Mouse (Mus musculus) heart, postnatal 0 days (tissue): ENCODE data around the gene Wdr91. TPM values are rescaled to one million over a fixed set of nuclear protein-coding genes. Genes with fewer than 3 reads are reported as not detected.

Experiments used
- ATAC-seq: fragments of 200-750 bp; cut with Nextera tagmentation; 2 replicates; pipeline ENCODE4 v1.8.0; 2017; ENCODE audit warnings: low read depth, moderate number of reproducible peaks, moderate library complexity; ENCODE audit not compliant: insufficient read depth
- DNase-seq: peaks from one replicate; pipeline ENCODE4 v3.0.0-alpha.2; 2016; ENCODE audit warnings: low spot score
- H3K27ac ChIP-seq: fragments of 300-500 bp; sonication (generic); 2 replicates; pipeline ENCODE4 v1.5.1; 2014; ENCODE audit warnings: low read depth, mild to moderate bottlenecking
- H3K27me3 ChIP-seq: fragments of 300-500 bp; sonication (generic); 2 replicates; pipeline ENCODE4 v1.6.1; 2014; ENCODE audit warnings: low read length, mixed read lengths; ENCODE audit not compliant: control insufficient read depth, insufficient read depth
- H3K36me3 ChIP-seq: fragments of 300-500 bp; sonication (generic); replicated peaks from 2 replicates; pipeline ENCODE4 v1.6.1; 2014; ENCODE audit warnings: low read length, mixed read lengths; ENCODE audit not compliant: control insufficient read depth, insufficient read depth
- H3K4me1 ChIP-seq: fragments of 300-500 bp; sonication (generic); 2 replicates; pipeline ENCODE4 v1.6.1; 2014; ENCODE audit warnings: antibody characterized with exemption; ENCODE audit not compliant: control insufficient read depth, insufficient read depth
- H3K4me2 ChIP-seq: fragments of 300-500 bp; sonication (generic); 2 replicates; pipeline ENCODE4 v1.6.1; 2014; ENCODE audit warnings: low read depth, mild to moderate bottlenecking, low read length, moderate library complexity
- H3K4me3 ChIP-seq: fragments of 300-500 bp; sonication (generic); 2 replicates; pipeline ENCODE4 v1.5.1; 2014; ENCODE audit warnings: low read depth, low read length
- H3K9ac ChIP-seq: fragments of 300-500 bp; sonication (generic); replicated peaks from 2 replicates; pipeline ENCODE4 v1.6.1; 2014; ENCODE audit warnings: low read depth, low read length, mixed read lengths
- H3K9me3 ChIP-seq: fragments of 300-500 bp; sonication (generic); replicated peaks from 2 replicates; pipeline ENCODE4 v1.6.1; 2016; ENCODE audit warnings: low read length; ENCODE audit not compliant: control insufficient read depth
- CTCF ChIP-seq: IDR thresholded peaks from 2 replicates; pipeline ENCODE4 v1.5.1; 2016; ENCODE audit warnings: antibody characterized with exemption, control low read depth, low read depth
- EP300 ChIP-seq: IDR thresholded peaks from 2 replicates; pipeline ENCODE4 v1.6.1; 2016; ENCODE audit warnings: antibody characterized with exemption, low read depth
- WGBS: fragments of 180-500 bp; shearing (Covaris S2); extraction: QIAGEN DNeasy Blood & Tissue Kit; methylation state at CpG from one replicate; pipeline ENCODE4 v1.1.7; 2014; 5-methylcytosine and 5-hydroxymethylcytosine counted together
- polyA plus RNA-seq: library from polyadenylated mRNA; unstranded; fragments of >200 nt; fragmentation: Nextera tagmentation; extraction: Ambion mirVana; gene quantifications from 2 replicates; pipeline ENCODE4 v1.2.1, GENCODE M21; 2015
- total RNA-seq: library from RNA; depleted of rRNA; stranded (reverse); fragments of >200 nt; gene quantifications from 2 replicates; pipeline ENCODE4 v1.2.3, GENCODE M21; 2014; ENCODE audit warnings: low replicate concordance

Wdr91 gene
- total and polyA plus RNA-seq, 2 experiments from 2014 or later, result 8.6 to 25.2 TPM

DNA sequence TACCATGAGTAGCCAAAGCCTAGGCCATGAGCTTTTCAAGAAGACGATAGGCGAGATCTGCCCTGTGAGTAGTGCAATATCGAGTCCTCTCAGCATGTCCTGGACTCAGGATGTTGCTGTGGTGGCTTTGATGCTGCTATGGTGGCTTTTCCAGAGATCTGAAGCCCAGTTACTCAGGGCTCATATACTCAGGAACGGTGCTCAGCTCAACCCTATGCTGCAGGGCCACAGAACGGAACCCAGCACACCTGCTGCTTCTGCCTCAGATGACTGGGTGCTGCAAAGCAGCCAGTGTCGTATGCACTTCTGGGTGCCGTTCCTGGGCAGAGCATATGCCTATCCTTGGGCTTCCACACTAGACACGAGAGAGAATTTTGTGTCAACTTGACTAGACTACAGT, 28.8 kb upstream of the Wdr91 start:
- Histone ChIP-seq H3K27me3 (no peaks in the 10 kb centered on the region), H3K4me3 (no peak overlapping the region), H3K27ac (no peak overlapping the region), H3K9ac (no peak overlapping the region), H3K36me3 (no peaks in the 10 kb centered on the region), H3K9me3 (no peaks in the 10 kb centered on the region), H3K4me1 (no peaks in the 10 kb centered on the region), H3K4me2 (no peak overlapping the region)
- ATAC-seq, result no peak
- no peak for DNase-seq
- 80% methylated on average over 8 of the region's 8 CpGs for WGBS
- TF ChIP-seq CTCF (no peak), EP300 (no peak)

DNA sequence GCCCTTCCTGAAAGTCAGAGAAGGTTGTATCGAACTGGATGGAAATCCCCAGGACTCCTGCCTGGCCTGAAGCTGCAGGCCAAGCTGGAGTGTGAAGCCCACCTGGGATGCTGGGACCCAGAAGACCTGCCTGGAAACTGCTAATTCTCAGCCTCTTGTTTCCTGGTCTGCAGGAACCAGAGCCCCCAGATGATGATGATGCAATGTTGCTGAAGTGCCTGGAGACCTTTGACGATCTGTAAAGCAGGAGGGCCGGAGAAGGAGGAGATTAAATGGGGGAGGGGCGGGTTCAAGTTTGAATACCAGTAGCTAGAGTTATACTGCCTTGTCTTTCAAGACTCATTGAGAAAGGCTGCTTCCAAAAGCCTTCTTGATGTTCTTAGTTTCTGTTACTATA, 28.3 kb upstream of the Wdr91 start:
- H3K27me3 ChIP-seq, result no peaks in the 10 kb centered on the region
- no peak for TF ChIP-seq EP300
- TF ChIP-seq CTCF, result no peak
- DNase-seq, result no peak
- no peak overlapping the region for H3K9ac ChIP-seq
- no peak overlapping the region for H3K4me3 ChIP-seq
- H3K4me2 ChIP-seq, result no peak overlapping the region
- H3K27ac ChIP-seq, result peak overlapping the region; percentile 38; the same call in 1 of the 2 replicates
- H3K36me3 ChIP-seq, result no peaks in the 10 kb centered on the region
- 24% methylated on average over 4 of the region's 4 CpGs for WGBS
- no peaks in the 10 kb centered on the region for H3K9me3 ChIP-seq
- ATAC-seq, result no peak
- H3K4me1 ChIP-seq, result no peaks in the 10 kb centered on the region

DNA sequence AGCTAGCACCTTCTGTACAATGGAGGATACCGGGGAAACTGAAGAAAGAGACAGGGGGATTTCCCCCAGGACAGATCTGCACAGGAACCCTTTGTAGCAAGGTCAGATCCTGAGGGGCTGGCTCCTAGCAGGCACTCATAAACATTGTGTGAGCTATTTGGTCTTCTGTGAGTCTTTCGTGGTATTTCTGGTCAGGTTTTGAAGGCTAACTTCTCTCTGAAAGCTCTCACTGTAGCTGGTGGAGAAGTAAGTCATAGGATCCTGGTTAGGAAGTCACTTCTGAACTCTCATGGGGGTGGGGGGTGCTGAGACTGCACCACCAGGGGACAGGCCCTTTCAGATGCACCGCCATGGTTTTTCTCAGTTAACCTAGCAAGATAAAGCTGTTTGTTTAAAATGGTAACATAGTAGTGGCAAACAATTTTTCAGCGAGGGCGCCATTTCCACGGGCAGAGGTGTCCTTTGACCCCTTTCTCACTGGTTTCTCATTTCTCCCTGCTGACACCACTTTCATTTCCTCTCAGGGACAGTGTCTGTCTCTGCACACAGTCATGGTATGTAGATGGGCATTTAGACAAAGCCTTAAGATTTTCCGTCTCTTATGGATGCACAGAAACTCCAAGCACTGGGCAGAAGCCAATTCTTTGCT, 27.7 kb upstream of the Wdr91 start:
- Histone ChIP-seq H3K4me2 (no peak overlapping the region), H3K27me3 (no peaks in the 10 kb centered on the region), H3K9ac (no peak overlapping the region), H3K4me1 (no peaks in the 10 kb centered on the region), H3K4me3 (no peak overlapping the region), H3K27ac (peak overlapping the region; percentile 38; the same call in 1 of the 2 replicates), H3K9me3 (no peaks in the 10 kb centered on the region), H3K36me3 (no peaks in the 10 kb centered on the region)
- WGBS, result 62% methylated on average over 7 of the region's 7 CpGs
- DNase-seq, result no peak
- TF ChIP-seq CTCF, result no peak
- TF ChIP-seq EP300, result no peak
- ATAC-seq, result no peak

DNA sequence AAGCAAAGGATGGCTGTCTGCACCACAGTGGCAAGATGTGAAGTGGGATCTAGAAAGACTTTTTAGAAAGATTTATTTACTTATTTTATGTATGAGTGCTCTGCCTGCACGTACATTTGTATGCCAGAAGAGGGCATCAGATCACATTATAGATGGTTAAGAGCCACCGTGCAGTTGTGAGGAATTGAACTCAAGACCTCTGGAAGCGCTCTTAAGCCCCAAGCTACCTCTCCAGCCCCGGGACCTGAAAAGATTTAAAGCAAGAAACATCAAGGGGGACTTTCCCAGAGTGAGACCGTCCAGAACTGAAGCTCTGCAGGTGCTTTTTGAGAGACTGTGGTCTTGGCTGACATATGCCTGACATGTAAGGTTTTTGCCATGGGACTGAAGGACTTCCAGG, 26.1 kb upstream of the Wdr91 start:
- WGBS, result 69% methylated on average over 5 of the region's 5 CpGs
- no peak for ATAC-seq

DNA sequence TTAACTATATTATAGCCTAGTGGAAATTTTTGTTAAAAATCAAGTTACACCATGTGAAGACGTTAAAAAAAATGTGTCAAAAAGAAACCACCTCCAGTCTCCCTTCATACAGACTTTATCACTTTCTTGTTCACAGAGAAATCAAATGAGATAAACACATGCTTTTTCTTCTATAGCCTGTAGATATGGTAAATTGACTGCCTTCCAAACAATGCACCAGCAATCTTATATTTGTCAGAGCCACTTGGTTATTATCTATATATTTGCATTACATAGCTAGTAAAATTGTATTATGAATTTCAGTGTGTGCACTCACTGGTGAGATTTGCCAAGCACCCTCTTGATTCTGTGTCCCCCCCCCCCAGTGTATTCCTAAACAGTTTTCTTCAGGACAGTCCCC, 22.0 kb upstream of the Wdr91 start:
- H3K27ac ChIP-seq, result no peak overlapping the region
- WGBS, result 69% methylated on average over 1 of the region's 1 CpGs
- TF ChIP-seq EP300 (no peak), CTCF (no peak)
- no peaks in the 10 kb centered on the region for H3K9me3 ChIP-seq
- DNase-seq (no peak), ATAC-seq (no peak)
- no peaks in the 10 kb centered on the region for H3K27me3 ChIP-seq
- H3K9ac ChIP-seq, result no peak overlapping the region
- no peak overlapping the region for H3K4me2 ChIP-seq
- no peak overlapping the region for H3K4me3 ChIP-seq
- no peaks in the 10 kb centered on the region for H3K4me1 ChIP-seq
- no peaks in the 10 kb centered on the region for H3K36me3 ChIP-seq

More for the DNA sequence above, 26.1 kb upstream of the Wdr91 start:
- Histone ChIP-seq H3K9ac (no peak overlapping the region), H3K27me3 (no peaks in the 10 kb centered on the region), H3K36me3 (no peaks in the 10 kb centered on the region), H3K4me3 (no peak overlapping the region), H3K27ac (no peak overlapping the region), H3K9me3 (no peaks in the 10 kb centered on the region), H3K4me2 (no peak overlapping the region), H3K4me1 (no peaks in the 10 kb centered on the region)
- no peak for DNase-seq
- TF ChIP-seq EP300 (no peak), CTCF (peak; percentile 2; the same call in 1 of the 2 replicates)

DNA sequence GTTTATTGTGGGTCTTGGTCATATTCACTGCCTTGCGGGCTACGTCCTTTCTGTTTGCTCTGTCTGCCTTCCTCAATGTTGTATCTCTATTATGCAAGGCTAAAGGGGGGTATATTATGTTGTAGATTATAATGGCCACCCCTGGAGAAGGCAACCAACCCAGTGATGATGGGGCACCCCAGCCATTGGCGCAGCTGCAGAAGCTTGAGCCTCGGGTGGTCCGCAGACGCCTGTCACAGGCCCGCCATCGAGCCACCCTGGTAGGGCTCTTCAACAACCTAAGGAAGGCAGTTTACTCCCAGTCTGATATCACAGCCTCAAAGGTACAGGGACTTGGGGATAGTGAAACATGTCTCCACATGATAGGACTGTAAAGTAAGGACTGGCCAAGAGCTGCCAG, 16.9 kb upstream of the Wdr91 start:
- TF ChIP-seq EP300 (no peak), CTCF (no peak)
- Histone ChIP-seq H3K4me1 (no peaks in the 10 kb centered on the region), H3K27me3 (no peaks in the 10 kb centered on the region), H3K9me3 (no peaks in the 10 kb centered on the region), H3K4me2 (no peak overlapping the region), H3K9ac (no peak overlapping the region), H3K4me3 (no peak overlapping the region), H3K36me3 (no peaks in the 10 kb centered on the region), H3K27ac (no peak overlapping the region)
- WGBS, result 87% methylated on average over 8 of the region's 8 CpGs
- ATAC-seq (no peak), DNase-seq (no peak)
